Mouse (Mus musculus) stomach, embryonic 15.5 days (tissue): ENCODE results near the gene Barhl2. TPM values are rescaled to one million over a fixed set of nuclear protein-coding genes. Genes with fewer than 3 reads are reported as not detected.

Experiments used
- ATAC-seq: fragments of 200-750 bp; cut with Nextera tagmentation; 2 replicates; pipeline ENCODE4 v1.8.0; 2017; ENCODE audit warnings: low read depth, moderate number of reproducible peaks, moderate TSS enrichment; ENCODE audit not compliant: insufficient read depth, low FRiP score
- H3K27ac ChIP-seq: fragments of 300-500 bp; sonication (generic); 2 replicates; pipeline ENCODE4 v1.5.1; 2015; ENCODE audit warnings: mild to moderate bottlenecking, inconsistent platforms
- H3K27me3 ChIP-seq: fragments of 300-500 bp; sonication (generic); replicated peaks from 2 replicates; pipeline ENCODE4 v1.6.1; 2015; ENCODE audit warnings: inconsistent platforms
- H3K36me3 ChIP-seq: fragments of 300-500 bp; sonication (generic); 2 replicates; pipeline ENCODE4 v1.6.1; 2015; ENCODE audit warnings: inconsistent platforms
- H3K4me1 ChIP-seq: fragments of 300-500 bp; sonication (generic); 2 replicates; pipeline ENCODE4 v1.6.1; 2015; ENCODE audit warnings: inconsistent platforms
- H3K4me2 ChIP-seq: fragments of 300-500 bp; sonication (generic); 2 replicates; pipeline ENCODE4 v1.6.1; 2015; ENCODE audit warnings: mild to moderate bottlenecking, inconsistent platforms
- H3K4me3 ChIP-seq: fragments of 300-500 bp; sonication (generic); replicated peaks from 2 replicates; pipeline ENCODE4 v1.5.1; 2015; ENCODE audit warnings: inconsistent platforms
- H3K9ac ChIP-seq: fragments of 300-500 bp; sonication (generic); 2 replicates; pipeline ENCODE4 v1.6.1; 2015; ENCODE audit warnings: inconsistent platforms
- H3K9me3 ChIP-seq: fragments of 300-500 bp; sonication (generic); 2 replicates; pipeline ENCODE4 v1.6.1; 2016; ENCODE audit warnings: inconsistent platforms
- WGBS: fragments of 180-500 bp; shearing (Covaris S2); methylation state at CpG from one replicate; pipeline ENCODE4 v1.1.7; 2015; 5-methylcytosine and 5-hydroxymethylcytosine counted together
- polyA plus RNA-seq: library from polyadenylated mRNA; unstranded; fragments of >200 nt; fragmentation: Nextera tagmentation; extraction: Ambion mirVana; gene quantifications from 2 replicates; pipeline ENCODE4 v1.2.1, GENCODE M21; 2015

Gene Barhl2
- not detected in 2 replicates for polyA plus RNA-seq

DNA sequence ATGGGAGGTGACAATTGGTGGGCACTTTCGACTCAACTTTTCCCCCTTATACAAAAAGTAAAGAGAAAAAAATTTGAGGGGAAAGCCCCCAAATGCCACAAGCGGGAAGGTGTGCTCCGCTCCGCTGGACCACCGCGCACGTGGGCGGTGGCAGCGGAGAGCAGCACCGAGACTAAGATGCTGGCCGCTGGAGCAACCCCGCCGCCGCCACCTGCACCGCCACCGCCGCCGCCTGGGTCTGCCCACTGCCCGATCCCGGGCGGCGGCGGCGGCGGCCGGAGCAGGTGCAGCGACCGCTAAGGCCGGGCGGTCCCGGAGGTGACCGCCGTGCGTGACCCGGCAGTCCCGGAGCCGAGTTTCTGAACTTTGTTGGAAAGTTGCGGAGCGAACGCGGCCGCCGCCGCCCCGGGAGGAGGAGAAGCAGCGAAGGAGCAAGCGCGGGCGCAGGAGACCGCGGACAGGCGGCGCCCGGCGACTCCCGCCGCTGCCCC, at the start of gene Barhl2:
Gene Barhl2 (minus strand): TSS at position 181 of the 491 bp plus-strand sequence.
- peak within 1 kb of the TSS; percentile 44 for H3K4me3 ChIP-seq
- H3K36me3 ChIP-seq: no peaks in the 10 kb centered on the region
- H3K27me3 ChIP-seq: peaks cover 96% of the 10 kb centered on the region
- ATAC-seq: 0 out of 2 replicates have a peak, but pooled peaks have one; percentile 12
- no peak within 1 kb of the TSS for H3K27ac ChIP-seq
- H3K4me1 ChIP-seq: peaks cover 15% of the 10 kb centered on the region
- WGBS: 0% methylated on average over 40 of the region's 57 CpGs
- no peaks in the 10 kb centered on the region for H3K9me3 ChIP-seq
- peak within 1 kb of the TSS; percentile 92 for H3K4me2 ChIP-seq
- H3K9ac ChIP-seq: no peak within 1 kb of the TSS

DNA sequence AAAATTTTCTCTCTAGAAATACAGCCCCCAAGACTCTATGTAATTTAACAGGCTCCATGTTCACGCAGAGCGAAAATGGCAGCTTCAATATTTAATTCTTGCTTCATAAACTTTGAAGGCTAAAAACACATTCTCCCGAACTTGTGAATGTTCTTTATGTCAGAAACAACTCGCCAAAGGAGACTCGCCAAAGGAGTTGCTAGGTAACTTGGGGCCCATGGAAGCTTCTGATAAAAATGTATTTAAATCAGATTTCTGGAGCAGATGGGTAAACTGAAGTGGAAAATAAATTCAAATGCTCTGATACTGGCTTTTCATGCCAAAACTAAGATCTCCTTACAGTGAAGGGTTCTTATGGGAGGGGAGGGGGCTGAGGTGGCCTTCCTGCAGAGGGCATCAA, 48.1 kb upstream of the Barhl2 start:
- Histone ChIP-seq H3K27me3 (no peaks in the 10 kb centered on the region), H3K36me3 (no peaks in the 10 kb centered on the region), H3K4me2 (no peak overlapping the region), H3K9ac (no peak overlapping the region), H3K4me3 (no peak overlapping the region), H3K4me1 (no peaks in the 10 kb centered on the region), H3K27ac (no peak overlapping the region), H3K9me3 (no peaks in the 10 kb centered on the region)
- 82% methylated on average over 5 of the region's 5 CpGs for WGBS
- no peak for ATAC-seq

GRCm38 (mm10) chr5:106502684-106503545, 44.9 kb upstream of the Barhl2 start:
- no peak for ATAC-seq
- Histone ChIP-seq H3K4me1 (no peaks in the 10 kb centered on the region), H3K36me3 (no peaks in the 10 kb centered on the region), H3K27ac (no peak overlapping the region), H3K9ac (no peak overlapping the region), H3K27me3 (no peaks in the 10 kb centered on the region), H3K4me3 (no peak overlapping the region), H3K9me3 (no peaks in the 10 kb centered on the region), H3K4me2 (no peak overlapping the region)
- 50% methylated on average over 12 of the region's 12 CpGs for WGBS

- H3K27me3 ChIP-seq: no peaks in the 10 kb centered on the region
- H3K9ac ChIP-seq: no peak overlapping the region
- no peak overlapping the region for H3K4me3 ChIP-seq
- no peaks in the 10 kb centered on the region for H3K9me3 ChIP-seq
- H3K4me2 ChIP-seq: no peak overlapping the region
- H3K4me1 ChIP-seq: no peaks in the 10 kb centered on the region
- H3K36me3 ChIP-seq: no peaks in the 10 kb centered on the region
- 79% methylated on average over 5 of the region's 7 CpGs for WGBS
- ATAC-seq: no peak
- H3K27ac ChIP-seq: no peak overlapping the region
Observed at GRCm38 (mm10) chr5:106502271-106502670, 44.3 kb upstream of the Barhl2 start.

DNA sequence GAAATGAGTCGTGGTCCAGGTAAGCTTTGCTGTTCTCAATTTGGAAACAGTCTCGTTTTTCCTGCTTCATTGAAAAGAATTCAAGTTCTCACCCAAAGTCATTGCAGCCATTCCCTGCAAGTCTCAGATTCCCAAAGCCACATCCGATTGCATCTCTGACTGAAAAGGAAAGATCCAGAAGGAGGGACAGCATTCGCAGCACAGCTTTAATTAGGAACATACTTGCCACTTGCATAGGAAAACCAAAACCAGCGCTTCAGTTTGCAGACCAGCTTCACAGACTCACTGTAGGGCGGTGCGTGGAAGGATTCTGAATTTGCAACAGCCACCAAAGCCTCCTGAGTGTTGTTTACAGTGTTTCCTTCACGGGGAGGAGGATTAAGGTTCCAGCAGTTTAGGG, 33.8 kb upstream of the Barhl2 start:
- 64% methylated on average over 8 of the region's 8 CpGs for WGBS
- Histone ChIP-seq H3K4me2 (no peak overlapping the region), H3K4me3 (no peak overlapping the region), H3K27ac (no peak overlapping the region), H3K9me3 (no peaks in the 10 kb centered on the region), H3K4me1 (no peaks in the 10 kb centered on the region), H3K9ac (no peak overlapping the region), H3K36me3 (no peaks in the 10 kb centered on the region), H3K27me3 (no peaks in the 10 kb centered on the region)
- ATAC-seq: no peak

DNA sequence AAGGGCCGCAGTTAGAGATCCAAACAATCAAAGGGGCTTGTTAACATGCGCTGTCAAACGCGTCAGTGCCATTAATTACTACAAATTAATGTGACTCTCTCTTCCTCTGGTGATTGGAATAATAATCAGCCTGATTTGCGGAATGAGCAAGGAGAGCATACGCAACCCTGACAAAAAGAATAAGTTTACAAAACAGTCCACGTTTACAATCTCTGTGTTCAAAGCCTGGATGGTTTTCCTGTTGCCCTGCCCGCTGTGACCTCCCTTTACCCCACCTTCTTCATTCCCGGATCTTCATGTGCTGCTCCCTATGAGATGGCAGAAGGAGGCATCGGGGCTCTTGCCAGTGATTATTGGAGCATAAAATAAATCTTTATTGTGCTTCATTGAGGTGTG, 14.1 kb upstream of the Barhl2 start:
- WGBS: 9% methylated on average over 10 of the region's 10 CpGs
- Histone ChIP-seq H3K27ac (no peak overlapping the region), H3K4me2 (no peak overlapping the region), H3K9me3 (no peaks in the 10 kb centered on the region), H3K27me3 (peaks cover 73% of the 10 kb centered on the region), H3K9ac (no peak overlapping the region), H3K4me3 (no peak overlapping the region), H3K4me1 (peaks cover 6% of the 10 kb centered on the region; the same call in 1 of the 2 replicates), H3K36me3 (no peaks in the 10 kb centered on the region)
- ATAC-seq: no peak

GRCm38 (mm10) chr5:106471235-106472104, 13.5 kb upstream of the Barhl2 start:
- H3K9me3 ChIP-seq: no peaks in the 10 kb centered on the region
- H3K36me3 ChIP-seq: no peaks in the 10 kb centered on the region
- no peak overlapping the region for H3K27ac ChIP-seq
- WGBS: 16% methylated on average over 13 of the region's 13 CpGs
- H3K9ac ChIP-seq: no peak overlapping the region
- peaks cover 6% of the 10 kb centered on the region; the same call in 1 of the 2 replicates for H3K4me1 ChIP-seq
- no peak for ATAC-seq
- peaks cover 79% of the 10 kb centered on the region for H3K27me3 ChIP-seq
- H3K4me3 ChIP-seq: no peak overlapping the region
- no peak overlapping the region for H3K4me2 ChIP-seq

- Histone ChIP-seq H3K9ac (no peak overlapping the region), H3K9me3 (no peaks in the 10 kb centered on the region), H3K4me3 (no peak overlapping the region), H3K27me3 (peaks cover 99% of the 10 kb centered on the region), H3K4me1 (peaks cover under 1% of the 10 kb centered on the region; the same call in 1 of the 2 replicates), H3K4me2 (no peak overlapping the region), H3K36me3 (no peaks in the 10 kb centered on the region), H3K27ac (no peak overlapping the region)
- 2% methylated on average over 31 of the region's 31 CpGs for WGBS
- no peak for ATAC-seq
Observed at GRCm38 (mm10) chr5:106465129-106465790, 7.3 kb upstream of the Barhl2 start.

DNA sequence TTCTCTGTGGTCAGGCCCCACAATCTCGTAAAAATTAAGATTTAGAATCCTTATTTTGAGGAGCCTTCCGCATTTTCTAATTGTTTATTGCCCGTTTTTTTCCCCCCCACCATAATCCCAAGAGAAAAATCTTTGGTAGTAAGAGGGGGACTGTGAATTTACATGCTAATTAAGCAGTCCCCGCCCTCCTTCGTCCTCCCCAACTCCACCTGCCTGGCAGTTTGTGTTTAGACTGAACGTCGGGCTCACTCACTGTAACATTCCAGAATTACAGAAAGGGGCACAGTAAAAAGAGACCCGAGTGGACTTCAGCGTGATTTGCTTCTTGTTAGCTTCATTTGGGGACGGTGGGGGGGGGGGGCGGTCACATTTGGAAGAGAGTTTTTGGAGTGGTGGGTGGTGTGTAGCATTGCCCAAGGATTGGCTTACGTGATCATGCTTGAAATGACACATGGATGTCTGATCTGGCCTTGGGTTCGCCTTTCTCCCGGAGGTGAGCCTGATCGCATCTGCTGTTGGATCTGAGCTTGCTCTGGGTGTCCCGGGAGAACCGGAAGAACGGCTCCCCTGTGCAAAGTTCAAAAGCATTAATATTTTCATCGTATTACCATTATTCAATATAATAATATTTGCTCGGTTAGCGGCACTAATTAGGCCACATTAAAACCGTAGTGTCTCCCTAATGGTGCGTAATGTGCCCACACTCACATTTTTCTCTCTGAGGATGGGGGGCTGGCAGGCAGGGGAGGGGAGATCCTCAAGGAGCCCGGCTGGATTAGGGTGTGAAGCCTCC, 6.6 kb upstream of the Barhl2 start:
- Histone ChIP-seq H3K9me3 (no peaks in the 10 kb centered on the region), H3K27ac (no peak overlapping the region), H3K9ac (no peak overlapping the region), H3K4me2 (no peak overlapping the region), H3K36me3 (no peaks in the 10 kb centered on the region), H3K4me1 (no peaks in the 10 kb centered on the region; the same call in 1 of the 2 replicates), H3K27me3 (peaks cover 99% of the 10 kb centered on the region), H3K4me3 (no peak overlapping the region)
- ATAC-seq: no peak
- WGBS: 2% methylated on average over 24 of the region's 24 CpGs

DNA sequence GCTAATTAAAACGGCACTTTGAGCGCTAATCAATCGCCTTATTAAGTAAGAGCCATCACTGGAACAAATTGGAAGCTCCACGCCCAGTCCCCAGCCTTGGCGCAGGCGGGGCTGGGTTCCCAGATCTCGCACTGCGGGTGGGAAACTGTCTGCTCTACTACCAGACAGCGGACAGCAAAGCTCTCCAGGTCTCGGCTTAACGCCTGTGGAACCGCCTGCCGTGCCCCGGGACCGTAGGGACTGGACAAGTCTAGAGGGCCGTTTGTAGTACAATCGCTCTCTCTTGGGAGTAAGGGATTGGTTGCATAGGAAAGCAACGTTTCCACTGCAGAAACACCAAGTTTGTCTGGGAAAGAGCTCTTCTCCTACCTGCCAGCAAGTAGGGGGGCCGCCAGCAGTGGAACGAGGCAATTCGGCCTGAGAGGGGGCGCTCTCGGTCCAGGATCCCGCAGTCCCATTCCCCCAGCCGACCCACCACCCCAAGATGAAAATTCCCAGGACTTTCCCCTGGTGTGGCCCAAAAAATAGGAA, 5.8 kb upstream of the Barhl2 start:
- Histone ChIP-seq H3K4me2 (no peak overlapping the region), H3K4me3 (no peak overlapping the region), H3K36me3 (no peaks in the 10 kb centered on the region), H3K9me3 (no peaks in the 10 kb centered on the region), H3K9ac (no peak overlapping the region), H3K4me1 (peaks cover 6% of the 10 kb centered on the region), H3K27ac (no peak overlapping the region), H3K27me3 (peaks cover 99% of the 10 kb centered on the region)
- under 1% methylated on average over 25 of the region's 25 CpGs for WGBS
- ATAC-seq: no peak

DNA sequence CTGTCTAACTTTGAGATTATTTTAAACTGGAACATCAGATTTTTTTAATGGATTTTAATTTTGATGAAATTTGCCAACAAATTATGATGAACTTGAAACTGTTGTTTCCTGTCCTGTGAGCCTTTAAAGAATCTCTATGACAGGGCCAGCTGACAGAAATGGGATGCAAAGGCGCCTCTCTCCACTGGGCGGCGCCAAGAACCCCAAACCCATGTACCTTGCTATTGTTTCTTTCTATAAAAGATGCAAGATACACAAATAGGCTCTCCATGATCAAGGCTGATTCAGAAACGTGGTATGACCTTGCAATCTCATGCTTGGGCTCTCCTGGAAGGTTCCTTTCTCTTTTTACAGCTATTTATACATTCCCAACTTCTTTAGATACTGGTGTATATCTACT, 3.9 kb upstream of the Barhl2 start:
- H3K27me3 ChIP-seq: peaks cover 100% of the 10 kb centered on the region
- no peaks in the 10 kb centered on the region for H3K36me3 ChIP-seq
- H3K9me3 ChIP-seq: no peaks in the 10 kb centered on the region
- WGBS: 0% methylated on average over 4 of the region's 4 CpGs
- no peak overlapping the region for H3K27ac ChIP-seq
- no peak overlapping the region for H3K4me2 ChIP-seq
- no peak overlapping the region for H3K4me3 ChIP-seq
- no peak for ATAC-seq
- H3K4me1 ChIP-seq: peaks cover 15% of the 10 kb centered on the region
- H3K9ac ChIP-seq: no peak overlapping the region
